Mouse (Mus musculus): ENCODE measurements around the gene Pcnx.

DNA sequence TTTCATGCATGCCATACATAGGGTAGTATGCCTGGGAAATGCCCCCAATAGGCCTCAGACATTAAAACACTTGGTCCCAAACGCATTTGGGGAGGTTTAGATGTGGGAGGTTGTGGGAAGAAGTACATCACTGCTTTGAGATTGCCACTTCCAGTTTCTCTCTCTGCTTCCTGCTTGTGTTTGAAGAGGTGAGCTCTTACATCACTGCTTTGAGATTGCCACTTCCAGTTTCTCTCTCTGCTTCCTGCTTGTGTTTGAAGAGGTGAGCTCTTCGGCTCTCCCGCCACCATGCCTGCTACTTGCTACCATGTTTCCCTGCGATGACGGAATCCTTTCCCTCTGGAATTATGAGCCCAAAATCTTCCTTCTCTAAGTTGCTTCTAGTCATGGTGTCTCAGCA, 20.2 kb upstream of the Pcnx start:
- TF ChIP-seq POLR2A (IDR thresholded peaks at IDR 0.05; ENCODE audit: control insufficient read depth, extremely low read depth, insufficient read depth, low read length, poor library complexity) (no peak), CTCF (IDR thresholded peaks at IDR 0.05; ENCODE audit: borderline replicate concordance, control insufficient read depth, extremely low read depth, insufficient read depth, low read length, poor library complexity) (no peak)

Measured in thymus, adult 2 months (tissue).